Mouse (Mus musculus) stomach, postnatal 0 days (tissue): ENCODE measurements at regions not wholly inside any gene's neighbourhood (a gene's known extent, or its start where the extent isn't known, plus 50 kb on each side); places are given as distances from the start of the nearest gene placed in this dataset.

Experiments used
- CTCF ChIP-seq: IDR thresholded peaks from 2 replicates; pipeline ENCODE4 v1.5.1; 2016; ENCODE audit warnings: antibody characterized with exemption, low read depth, mild to moderate bottlenecking, moderate library complexity
- EP300 ChIP-seq: optimal IDR thresholded peaks from 2 replicates; pipeline ENCODE3; 2016; ENCODE audit warnings: antibody characterized with exemption

GRCm38 (mm10) chr10:111833611-111834010, 138.9 kb upstream of the Krr1 start:
- TF ChIP-seq CTCF (no peak), EP300 (no peak)
